Mouse (Mus musculus): ENCODE measurements around the gene Rnf113a2.

Rnf113a2 gene

GRCm38 (mm10) chr12:84407874-84408818 is 8.8 kb upstream of the Rnf113a2 start:
- no peak for DNase-seq (ENCODE audit: low read depth, low spot score)

GRCm38 (mm10) chr12:84408819-84409507 is 8.0 kb upstream of the Rnf113a2 start, which contains the start of the genes Entpd5 and Bbof1:
Entpd5 (minus strand) TSS chr12:84409029.
Bbof1 (plus strand) TSS chr12:84409071.
- DNase-seq (ENCODE audit: low read depth, low spot score): peak; percentile 66

DNA sequence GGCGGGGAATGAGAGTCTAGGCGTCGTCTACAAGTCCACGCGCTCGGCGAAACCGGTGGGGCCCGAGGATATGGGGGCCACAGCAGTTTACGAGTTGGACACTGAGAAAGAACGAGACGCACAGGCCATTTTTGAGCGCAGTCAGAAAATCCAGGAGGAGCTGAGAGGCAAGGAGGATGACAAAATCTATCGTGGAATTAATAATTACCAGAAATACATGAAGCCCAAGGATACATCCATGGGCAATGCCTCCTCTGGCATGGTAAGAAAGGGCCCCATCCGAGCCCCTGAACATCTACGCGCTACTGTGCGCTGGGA is 568 bp downstream of the Rnf113a2 start:
- DNase-seq (ENCODE audit: low read depth, low spot score): no peak

DNA sequence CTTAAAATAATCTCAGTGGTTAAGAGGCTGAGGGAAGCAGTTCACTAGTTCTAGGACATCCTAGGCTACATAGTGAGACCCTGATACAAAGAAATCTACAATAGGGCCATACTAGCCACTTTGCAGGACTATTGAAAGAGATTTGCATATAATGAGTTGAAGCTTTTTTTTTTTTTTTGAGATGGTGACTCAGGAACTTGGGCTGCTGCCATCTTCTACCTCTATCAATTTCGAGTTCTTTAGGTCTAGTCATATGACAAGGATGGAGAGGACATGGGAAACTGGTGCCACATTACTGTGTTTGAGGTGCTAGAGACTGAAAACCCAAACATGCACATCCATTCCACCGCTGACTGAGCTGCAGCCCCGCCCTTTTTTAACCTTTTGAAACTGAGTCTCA is 7.0 kb downstream of the Rnf113a2 start:
- DNase-seq (ENCODE audit: low read depth, low spot score): no peak

GRCm38 (mm10) chr12:84429825-84430224 is 12.8 kb downstream of the Rnf113a2 start:
- no peak for DNase-seq (ENCODE audit: low read depth, low spot score)

- DNase-seq (ENCODE audit: low read depth, low spot score): no peak
Observed at GRCm38 (mm10) chr12:84438697-84439096, 21.7 kb downstream of the Rnf113a2 start.

DNA sequence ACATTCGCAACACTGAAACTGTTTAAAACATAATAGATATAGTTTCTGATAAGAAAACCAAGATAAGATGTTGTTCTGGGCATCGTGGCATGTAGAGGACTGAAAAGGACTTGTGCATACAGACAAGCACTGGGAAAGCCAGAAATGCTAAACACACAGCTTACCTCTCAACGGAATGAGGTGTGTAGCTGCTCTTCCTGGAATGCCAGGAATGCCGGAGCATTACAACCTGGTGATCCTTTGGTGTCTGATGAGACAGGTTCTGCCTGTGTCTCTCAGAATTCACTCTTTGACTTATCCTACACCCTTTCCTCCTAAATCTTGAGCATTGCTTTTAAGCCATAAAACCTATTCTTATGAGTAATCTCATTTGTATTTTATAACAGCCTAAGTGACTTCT is 25.5 kb downstream of the Rnf113a2 start:
- no peak for DNase-seq (ENCODE audit: low read depth, low spot score)

- no peak for DNase-seq (ENCODE audit: low read depth, low spot score)
Observed at GRCm38 (mm10) chr12:84447386-84447785, 30.4 kb downstream of the Rnf113a2 start.

- no peak for DNase-seq (ENCODE audit: low read depth, low spot score)
Observed at GRCm38 (mm10) chr12:84448181-84448580, 31.2 kb downstream of the Rnf113a2 start.

DNA sequence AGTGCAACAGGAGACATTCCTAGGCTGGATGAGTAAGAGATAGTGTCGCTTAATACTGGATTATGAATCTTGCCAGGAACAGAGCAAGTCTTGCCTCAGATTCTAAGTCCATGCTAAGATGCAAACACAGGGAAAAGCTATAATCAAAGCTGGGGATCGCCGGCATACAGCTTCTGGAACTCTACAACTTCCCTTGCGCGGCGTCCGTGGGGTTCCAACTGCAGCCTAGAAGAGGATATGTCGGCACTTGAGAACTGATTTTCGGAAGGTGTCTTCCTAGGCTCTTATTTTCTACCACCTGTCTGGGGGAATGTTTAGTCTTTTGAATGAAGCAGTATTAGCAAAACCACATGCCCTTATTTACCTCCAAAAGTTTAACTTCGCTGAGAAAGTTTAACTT is 32.9 kb downstream of the Rnf113a2 start:
- DNase-seq (ENCODE audit: low read depth, low spot score): no peak

DNA sequence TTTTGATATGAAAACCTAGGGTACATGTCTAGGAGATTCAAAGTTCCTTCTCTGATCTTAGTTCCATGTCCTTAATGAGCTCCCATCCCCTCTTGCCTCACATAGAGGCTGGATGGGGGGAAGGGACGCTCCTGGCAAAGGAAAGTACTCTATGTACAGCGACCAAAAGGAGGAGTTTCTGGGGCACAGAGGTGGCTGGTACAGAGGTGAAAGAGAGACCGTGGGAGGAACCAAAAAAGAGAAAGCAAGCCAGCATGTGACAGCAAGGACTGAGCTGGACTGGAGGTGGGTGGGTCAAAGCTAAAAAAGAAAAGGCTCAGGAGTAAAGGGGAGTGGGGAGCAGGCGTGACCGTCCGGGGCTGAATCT is 33.3 kb downstream of the Rnf113a2 start:
- no peak for DNase-seq (ENCODE audit: low read depth, low spot score)

DNA sequence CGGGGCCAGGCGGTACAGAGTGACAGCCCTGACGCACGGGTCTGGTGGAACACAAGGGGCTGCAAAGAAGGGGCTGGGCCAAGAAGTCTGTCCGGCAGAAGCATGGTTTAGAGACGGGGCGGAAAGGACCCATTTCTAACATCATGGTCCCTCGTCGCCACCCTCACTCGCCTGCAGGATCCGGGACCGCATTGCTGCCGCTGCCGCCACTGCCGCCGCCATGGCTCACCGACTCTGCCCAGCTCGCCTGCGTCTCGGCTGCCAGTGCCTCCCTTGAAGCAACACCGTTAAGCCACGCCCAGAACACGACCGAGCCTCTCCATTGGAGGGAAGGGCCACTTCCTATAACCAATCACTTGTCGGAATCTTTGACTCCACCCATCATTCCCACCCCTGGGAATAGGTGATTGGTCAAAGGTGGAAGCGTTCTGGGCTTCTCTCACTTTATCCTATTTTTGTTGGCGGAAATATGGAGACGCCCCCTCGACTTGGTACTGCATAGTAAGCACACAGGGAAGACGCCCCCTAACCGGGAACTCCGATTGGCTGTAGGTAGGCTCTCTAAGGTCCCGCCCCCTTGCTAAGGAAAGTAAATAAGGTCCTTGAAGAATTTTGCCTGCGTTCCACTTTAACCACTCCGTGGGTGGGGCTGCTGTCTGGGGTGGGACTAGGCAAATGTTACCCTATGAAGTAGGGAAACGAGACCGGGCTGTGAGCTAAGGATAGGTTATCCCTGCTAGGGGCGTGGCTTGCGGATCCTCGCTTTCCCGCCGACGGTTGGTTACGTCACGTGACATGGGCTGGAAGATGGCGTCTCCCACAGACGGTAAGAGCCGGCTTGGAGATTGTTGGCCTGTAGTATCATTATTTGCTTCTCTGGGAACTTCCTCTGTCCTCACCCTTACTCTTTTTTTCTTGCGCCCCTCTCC is 34.0 kb downstream of the Rnf113a2 start, which contains the start of the genes Aldh6a1 and Lin52:
Aldh6a1 (minus strand) TSS at position 287 of the 929 bp plus-strand sequence.
Lin52 (plus strand) TSS at position 705 of the 929 bp plus-strand sequence.
- peak; percentile 100 for DNase-seq (ENCODE audit: low read depth, low spot score)

DNA sequence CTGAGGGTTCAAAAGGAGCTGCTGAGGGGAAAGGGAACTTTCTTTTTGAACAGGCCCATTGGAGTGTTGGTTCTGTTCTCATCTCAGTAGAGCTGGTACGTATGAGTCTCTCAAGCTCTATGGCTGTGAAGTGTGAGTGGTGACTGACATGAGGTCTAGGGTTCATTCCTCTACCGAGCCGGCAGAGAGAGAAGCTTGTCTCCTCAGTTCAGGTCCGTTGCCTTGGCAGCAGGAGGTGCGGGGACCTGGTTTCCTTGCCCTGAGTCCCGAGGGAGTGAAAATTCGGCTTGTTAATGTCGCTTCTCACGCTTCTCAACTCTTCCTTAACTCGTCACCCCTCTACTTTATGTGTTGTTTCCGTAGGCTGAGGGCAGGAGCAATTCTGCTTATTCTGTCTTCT is 34.8 kb downstream of the Rnf113a2 start:
- no peak for DNase-seq (ENCODE audit: low read depth, low spot score)

DNA sequence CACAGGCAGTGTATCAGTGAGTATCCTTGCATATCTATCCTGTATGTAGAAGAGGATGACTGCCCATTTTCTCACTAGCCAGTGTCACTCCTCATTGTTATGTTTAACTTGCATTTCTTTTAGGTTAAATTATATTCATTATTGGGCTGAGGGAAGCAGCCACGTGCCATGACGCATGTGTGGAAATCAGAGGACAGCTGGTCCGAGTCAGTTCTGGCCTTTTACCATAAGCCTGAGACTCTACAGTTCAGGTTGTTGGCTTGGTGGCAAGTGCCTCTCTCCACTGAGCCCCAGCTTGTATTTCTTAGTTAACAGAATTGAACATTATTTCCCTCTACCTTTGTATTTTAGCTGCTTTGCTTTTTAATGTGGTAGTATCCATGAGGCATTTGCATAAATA is 39.9 kb downstream of the Rnf113a2 start:
- no peak for DNase-seq (ENCODE audit: low read depth, low spot score)

DNA sequence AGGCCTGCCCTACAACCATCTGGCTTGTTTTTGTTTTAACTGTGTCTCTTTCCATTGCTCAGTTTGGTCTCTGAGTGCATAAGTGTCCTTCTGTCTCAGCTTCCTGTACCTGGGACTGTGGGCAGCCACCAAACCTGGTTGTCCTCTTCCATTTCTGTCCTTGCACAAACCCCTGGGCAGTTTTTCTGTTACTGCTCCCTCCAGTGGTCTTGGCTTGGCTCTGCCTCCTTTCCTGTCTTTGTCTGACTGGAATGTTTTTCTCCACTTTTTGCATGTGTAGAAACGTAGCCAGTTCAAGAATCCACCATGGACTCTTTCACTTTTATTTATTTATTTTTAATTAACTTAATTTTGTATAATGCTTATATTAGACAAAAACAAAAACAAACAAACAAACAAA is 42.8 kb downstream of the Rnf113a2 start:
- no peak for DNase-seq (ENCODE audit: low read depth, low spot score)

- DNase-seq (ENCODE audit: low read depth, low spot score): no peak
Observed at GRCm38 (mm10) chr12:84461416-84461815, 44.4 kb downstream of the Rnf113a2 start.

DNA sequence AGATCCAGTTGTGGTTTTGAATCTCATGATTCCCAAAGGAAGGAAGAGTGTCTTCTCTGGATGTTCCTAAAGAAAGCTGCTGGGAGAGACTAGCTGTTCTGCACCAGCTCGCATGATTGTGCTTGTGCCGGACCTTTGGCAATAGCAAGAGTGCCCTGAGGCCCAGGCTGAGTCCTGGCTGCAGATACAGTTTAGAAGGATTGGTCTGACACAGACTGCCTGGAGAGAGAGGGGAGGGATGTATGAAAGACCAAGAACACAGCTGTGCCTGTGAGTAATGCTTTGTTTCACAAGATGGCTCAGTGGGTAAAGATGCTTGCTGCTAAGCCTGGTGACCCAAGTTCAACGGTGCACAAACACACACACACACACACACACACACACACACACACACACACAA is 45.9 kb downstream of the Rnf113a2 start:
- no peak for DNase-seq (ENCODE audit: low read depth, low spot score)
